Mouse (Mus musculus): ENCODE results near the gene Neil3.
"Not testable (repeated sequence)": the region's sequence is repeated elsewhere in the genome, so short reads cannot be mapped to it uniquely, and the experiment has no call there.

Neil3 gene

GRCm38 (mm10) chr8:53538049-53538448 is 100.8 kb downstream of the Neil3 start:
- DNase-seq (ENCODE audit: low spot score), result not testable (repeated sequence)
